Mouse (Mus musculus) stomach, embryonic 16.5 days (tissue): ENCODE measurements around the gene Plpp3. TPM values are rescaled to one million over a fixed set of nuclear protein-coding genes. Genes with fewer than 3 reads are reported as not detected.

Experiments used
- ATAC-seq: fragments of 200-750 bp; cut with Nextera tagmentation; 2 replicates; pipeline ENCODE4 v1.8.0; 2017; ENCODE audit warnings: moderate number of reproducible peaks, moderate TSS enrichment; ENCODE audit not compliant: insufficient read depth, low FRiP score
- H3K27ac ChIP-seq: fragments of 300-500 bp; sonication (generic); 2 replicates; pipeline ENCODE4 v1.5.1; 2014; ENCODE audit warnings: low read length
- H3K27me3 ChIP-seq: fragments of 300-500 bp; sonication (generic); 2 replicates; pipeline ENCODE4 v1.6.1; 2014; ENCODE audit warnings: low read length, control low read depth, mixed read lengths; ENCODE audit not compliant: control insufficient read depth, insufficient read depth
- H3K36me3 ChIP-seq: fragments of 300-500 bp; sonication (generic); 2 replicates; pipeline ENCODE4 v1.6.1; 2014; ENCODE audit warnings: low read length; ENCODE audit not compliant: control insufficient read depth, insufficient read depth
- H3K4me1 ChIP-seq: fragments of 300-500 bp; sonication (generic); 2 replicates; pipeline ENCODE4 v1.6.1; 2014; ENCODE audit warnings: low read length, control low read depth, mixed read lengths; ENCODE audit not compliant: control insufficient read depth, insufficient read depth
- H3K4me2 ChIP-seq: fragments of 300-500 bp; sonication (generic); 2 replicates; pipeline ENCODE4 v1.6.1; 2014; ENCODE audit warnings: low read depth, low read length, mixed read lengths
- H3K4me3 ChIP-seq: fragments of 300-500 bp; sonication (generic); replicated peaks from 2 replicates; pipeline ENCODE4 v1.5.1; 2014; ENCODE audit warnings: mild to moderate bottlenecking, low read length
- H3K9ac ChIP-seq: fragments of 300-500 bp; sonication (generic); 2 replicates; pipeline ENCODE4 v1.6.1; 2014; ENCODE audit warnings: low read length
- H3K9me3 ChIP-seq: fragments of 300-500 bp; sonication (generic); replicated peaks from 2 replicates; pipeline ENCODE4 v1.6.1; 2016; ENCODE audit warnings: low read length, control low read depth; ENCODE audit not compliant: control insufficient read depth
- WGBS: fragments of 180-500 bp; shearing (Covaris S2); extraction: QIAGEN DNeasy Blood & Tissue Kit; methylation state at CpG from one replicate; pipeline ENCODE4 v1.1.7; 2014; 5-methylcytosine and 5-hydroxymethylcytosine counted together
- polyA plus RNA-seq: library from polyadenylated mRNA; unstranded; fragments of >200 nt; fragmentation: Nextera tagmentation; extraction: Ambion mirVana; gene quantifications from 2 replicates; pipeline ENCODE4 v1.2.1, GENCODE M21; 2015

Plpp3 gene
- polyA plus RNA-seq, 1 experiment from 2014 or later: 65.3 TPM

DNA sequence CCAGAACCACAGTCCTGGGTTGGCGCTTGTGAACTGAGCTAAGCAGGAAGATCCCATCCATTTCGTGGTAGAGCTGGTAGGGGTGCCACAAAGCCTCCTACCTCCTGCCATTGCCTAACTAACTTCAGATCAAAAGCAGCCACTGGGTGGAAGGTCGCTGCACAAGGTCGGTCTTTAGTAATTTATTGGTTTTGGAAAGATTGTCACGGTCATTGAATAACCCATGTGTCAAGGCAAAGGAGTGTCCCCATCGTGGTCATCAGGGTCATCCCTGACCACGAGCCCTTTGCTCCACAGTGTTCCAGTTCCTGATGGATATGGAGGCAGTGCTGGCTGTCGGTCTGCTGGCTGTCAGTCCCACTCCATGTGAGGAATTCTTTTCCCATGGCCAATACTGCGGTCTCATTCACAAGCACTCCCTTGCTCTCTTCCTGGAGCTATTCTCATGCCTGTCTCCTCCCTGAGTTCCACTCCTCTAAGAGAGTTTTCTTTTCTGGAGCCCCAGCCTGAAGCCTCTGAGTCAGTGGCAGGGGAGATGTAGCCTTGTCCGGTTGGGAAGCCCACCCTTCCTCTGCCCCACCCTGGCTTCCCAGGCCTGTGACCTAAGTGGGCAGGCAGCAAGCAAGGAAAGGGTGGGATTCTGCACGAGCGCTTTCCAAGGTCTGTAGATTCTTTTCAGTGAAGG, 58.7 kb downstream of the Plpp3 start:
- ATAC-seq: no peak
- Histone ChIP-seq H3K36me3 (peaks cover 14% of the 10 kb centered on the region), H3K9me3 (no peaks in the 10 kb centered on the region), H3K27ac (peak overlapping the region; percentile 57; the same call in 1 of the 2 replicates), H3K27me3 (no peaks in the 10 kb centered on the region), H3K9ac (no peak overlapping the region), H3K4me2 (no peak overlapping the region), H3K4me3 (no peak overlapping the region), H3K4me1 (peaks cover 18% of the 10 kb centered on the region)
- 82% methylated on average over 12 of the region's 12 CpGs for WGBS

DNA sequence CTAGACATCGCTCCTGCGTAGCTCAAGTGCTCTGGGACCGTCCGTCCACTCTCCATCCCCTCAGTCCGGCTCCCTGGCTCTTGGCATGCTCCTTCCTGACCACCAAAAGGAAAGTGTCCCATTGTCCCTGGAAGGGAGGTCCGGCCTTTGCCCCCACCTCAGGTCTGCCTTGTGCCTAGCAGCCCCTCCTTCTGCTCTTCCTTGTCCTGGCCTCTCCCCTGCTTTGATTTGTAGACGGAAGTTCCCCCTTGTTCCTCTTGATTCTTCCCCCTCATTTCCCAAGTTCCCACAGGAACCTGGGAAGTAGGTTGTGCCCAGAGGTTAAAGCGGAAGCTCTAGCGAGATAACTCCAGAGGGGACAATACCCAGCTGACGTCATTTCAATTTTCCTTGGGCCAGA, 61.1 kb downstream of the Plpp3 start:
- Histone ChIP-seq H3K27me3 (no peaks in the 10 kb centered on the region), H3K9ac (no peak overlapping the region), H3K9me3 (no peaks in the 10 kb centered on the region), H3K4me1 (peaks cover 19% of the 10 kb centered on the region), H3K27ac (no peak overlapping the region), H3K36me3 (peaks cover 17% of the 10 kb centered on the region), H3K4me2 (no peak overlapping the region), H3K4me3 (no peak overlapping the region)
- 76% methylated on average over 10 of the region's 10 CpGs for WGBS
- ATAC-seq: no peak

GRCm38 (mm10) chr4:105219316-105219715, 62.2 kb downstream of the Plpp3 start:
- 92% methylated on average over 13 of the region's 13 CpGs for WGBS
- Histone ChIP-seq H3K36me3 (peaks cover 17% of the 10 kb centered on the region), H3K27me3 (no peaks in the 10 kb centered on the region), H3K9ac (no peak overlapping the region), H3K4me2 (no peak overlapping the region), H3K4me3 (no peak overlapping the region), H3K9me3 (no peaks in the 10 kb centered on the region), H3K27ac (no peak overlapping the region), H3K4me1 (peaks cover 20% of the 10 kb centered on the region)
- ATAC-seq: no peak

DNA sequence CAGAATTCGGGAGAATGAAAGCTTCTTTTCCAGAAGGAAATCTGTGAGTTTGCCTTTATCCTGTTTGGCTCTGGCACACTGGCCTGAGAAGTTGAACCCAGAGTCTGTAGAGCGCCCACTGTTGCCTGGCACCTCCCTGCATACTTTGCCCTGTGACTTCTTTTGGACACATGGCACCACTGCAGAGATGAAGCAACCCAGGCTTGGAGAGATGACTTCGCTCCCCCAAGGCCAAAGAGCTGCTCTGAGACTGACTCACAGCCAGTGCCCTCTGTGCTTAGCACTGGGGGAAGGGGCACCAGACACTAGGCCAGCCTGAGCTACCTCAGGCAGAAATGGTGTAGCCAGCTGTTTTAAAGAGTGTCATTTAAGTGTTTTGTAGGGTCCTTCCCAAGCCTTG, 63.7 kb downstream of the Plpp3 start:
- 95% methylated on average over 3 of the region's 3 CpGs for WGBS
- H3K27ac ChIP-seq: no peak overlapping the region
- H3K36me3 ChIP-seq: peaks cover 17% of the 10 kb centered on the region
- no peak overlapping the region for H3K4me2 ChIP-seq
- no peak overlapping the region for H3K9ac ChIP-seq
- H3K27me3 ChIP-seq: no peaks in the 10 kb centered on the region
- H3K9me3 ChIP-seq: no peaks in the 10 kb centered on the region
- H3K4me3 ChIP-seq: no peak overlapping the region
- no peak for ATAC-seq
- H3K4me1 ChIP-seq: 0 out of 2 replicates have a peak, but pooled peaks cover 16% of the 10 kb centered on the region

GRCm38 (mm10) chr4:105221256-105221840, 64.2 kb downstream of the Plpp3 start:
- H3K9me3 ChIP-seq: no peaks in the 10 kb centered on the region
- no peak overlapping the region for H3K9ac ChIP-seq
- H3K4me3 ChIP-seq: no peak overlapping the region
- 0 out of 2 replicates have a peak, but pooled peaks cover 16% of the 10 kb centered on the region for H3K4me1 ChIP-seq
- WGBS: 64% methylated on average over 11 of the region's 11 CpGs
- no peak overlapping the region for H3K4me2 ChIP-seq
- H3K36me3 ChIP-seq: peaks cover 17% of the 10 kb centered on the region
- no peak for ATAC-seq
- H3K27ac ChIP-seq: peak overlapping the region; percentile 40; the same call in 1 of the 2 replicates
- no peaks in the 10 kb centered on the region for H3K27me3 ChIP-seq

DNA sequence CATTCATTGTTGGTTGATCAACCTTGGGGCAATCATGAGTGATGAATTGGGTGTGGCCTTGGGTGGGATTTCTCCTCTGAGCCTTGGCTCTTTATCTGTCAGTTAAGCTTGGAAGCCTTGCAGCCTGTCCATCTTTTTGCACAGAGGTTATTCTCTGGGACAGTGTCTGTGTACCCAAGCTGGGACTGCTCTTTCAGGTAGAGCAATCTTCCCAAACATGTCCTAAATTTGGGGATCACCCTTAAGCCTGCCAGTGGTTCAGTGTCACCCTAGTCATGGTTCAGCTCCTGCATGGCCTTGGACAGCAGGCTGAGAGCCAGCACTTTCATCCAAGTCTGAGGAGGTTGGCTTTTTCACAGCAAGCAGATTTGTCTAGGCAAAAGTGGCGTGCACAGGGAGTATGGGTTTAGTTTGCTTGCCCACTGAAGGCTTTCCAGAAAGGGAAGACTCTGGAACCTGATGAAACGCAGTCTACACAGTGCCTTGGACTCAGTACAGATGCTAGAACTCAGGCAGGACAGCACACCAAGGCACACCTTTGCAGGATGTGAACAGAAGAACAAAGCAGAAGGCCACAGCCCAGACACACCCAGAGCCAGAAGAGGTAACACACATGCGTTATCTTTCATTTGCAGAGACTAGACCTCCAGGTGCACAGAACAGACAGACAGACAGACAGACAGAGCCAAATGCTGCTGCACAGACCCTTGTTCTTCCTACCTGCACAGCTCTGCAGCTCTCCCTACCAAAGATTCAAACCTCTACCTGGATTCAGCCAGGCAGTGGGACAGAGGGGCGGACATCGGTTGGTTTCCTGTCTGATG, 66.2 kb downstream of the Plpp3 start:
- Histone ChIP-seq H3K27me3 (no peaks in the 10 kb centered on the region), H3K9ac (no peak overlapping the region), H3K4me2 (no peak overlapping the region), H3K4me3 (no peak overlapping the region), H3K4me1 (0 out of 2 replicates have a peak, but pooled peaks cover 16% of the 10 kb centered on the region), H3K9me3 (no peaks in the 10 kb centered on the region), H3K36me3 (peaks cover 17% of the 10 kb centered on the region), H3K27ac (no peak overlapping the region)
- ATAC-seq: no peak
- 68% methylated on average over 5 of the region's 5 CpGs for WGBS

DNA sequence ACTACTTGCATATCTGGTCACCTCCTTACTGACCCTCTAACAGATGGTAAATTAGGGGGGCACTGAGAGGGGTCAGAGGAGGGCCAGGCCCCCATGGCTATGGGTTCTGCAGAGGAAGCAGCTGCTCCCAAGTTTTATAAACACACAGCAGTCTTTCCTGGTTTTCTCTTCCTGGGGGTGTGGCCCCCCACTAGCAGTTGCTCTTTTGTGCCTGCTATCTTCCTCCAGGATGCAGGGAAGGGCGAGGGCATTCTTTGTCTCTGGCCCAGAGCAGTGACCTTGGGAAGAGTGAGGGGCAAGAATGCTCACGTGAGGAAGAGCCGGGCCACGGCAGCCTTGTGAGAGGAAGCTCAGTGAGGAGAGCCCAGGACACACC, 66.8 kb downstream of the Plpp3 start:
- H3K4me2 ChIP-seq: no peak overlapping the region
- peaks cover 14% of the 10 kb centered on the region for H3K36me3 ChIP-seq
- no peak overlapping the region for H3K9ac ChIP-seq
- H3K9me3 ChIP-seq: 0 out of 2 replicates have a peak, but pooled peaks cover 3% of the 10 kb centered on the region
- H3K4me3 ChIP-seq: no peak overlapping the region
- ATAC-seq: 0 out of 2 replicates have a peak, but pooled peaks have one; percentile 45
- H3K27ac ChIP-seq: no peak overlapping the region
- H3K4me1 ChIP-seq: 0 out of 2 replicates have a peak, but pooled peaks cover 16% of the 10 kb centered on the region
- 27% methylated on average over 4 of the region's 4 CpGs for WGBS
- H3K27me3 ChIP-seq: no peaks in the 10 kb centered on the region

DNA sequence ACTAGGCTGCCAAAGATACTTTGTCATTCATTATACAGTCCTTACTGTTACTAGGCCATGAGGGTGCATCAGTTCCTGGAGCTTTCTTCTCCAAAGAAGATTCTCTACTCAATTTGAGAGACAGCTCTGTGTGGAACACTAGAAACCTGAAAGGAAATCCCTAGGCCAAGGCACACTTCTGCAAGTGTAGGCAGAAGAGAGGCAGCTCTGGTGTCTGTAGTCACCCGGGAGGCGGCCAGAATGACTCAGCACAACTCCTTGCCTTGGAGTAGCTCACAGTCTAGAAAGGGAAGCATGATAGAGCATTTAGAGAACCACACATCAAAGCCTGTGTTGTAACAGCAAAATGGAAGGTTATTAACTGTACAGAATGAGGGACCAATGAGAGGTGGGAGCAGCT, 68.4 kb downstream of the Plpp3 start:
- no peak; the same call in 1 of the 2 replicates for ATAC-seq
- Histone ChIP-seq H3K9ac (no peak overlapping the region), H3K9me3 (0 out of 2 replicates have a peak, but pooled peaks cover 4% of the 10 kb centered on the region), H3K36me3 (0 out of 2 replicates have a peak, but pooled peaks cover 3% of the 10 kb centered on the region), H3K27ac (0 out of 2 replicates have a peak overlapping the region, but pooled peaks have one; percentile 13), H3K4me2 (no peak overlapping the region), H3K4me1 (0 out of 2 replicates have a peak, but pooled peaks cover 16% of the 10 kb centered on the region), H3K4me3 (no peak overlapping the region), H3K27me3 (no peaks in the 10 kb centered on the region)
- 59% methylated on average over 2 of the region's 2 CpGs for WGBS
